Mouse (Mus musculus) MEL-GATA-1-ER (cell line): ENCODE data around the gene Rft1.

Experiments
- DNase-seq: peaks from one replicate; pipeline ENCODE4 v3.0.0-alpha.2; 2012; ENCODE audit warnings: low read depth; ENCODE audit errors: extremely low read depth

The Rft1 gene

GRCm38 (mm10) chr14:30719514-30719913, 65.4 kb downstream of the Rft1 start:
- no peak for DNase-seq

GRCm38 (mm10) chr14:30721850-30722249, 67.7 kb downstream of the Rft1 start:
- DNase-seq: no peak

DNA sequence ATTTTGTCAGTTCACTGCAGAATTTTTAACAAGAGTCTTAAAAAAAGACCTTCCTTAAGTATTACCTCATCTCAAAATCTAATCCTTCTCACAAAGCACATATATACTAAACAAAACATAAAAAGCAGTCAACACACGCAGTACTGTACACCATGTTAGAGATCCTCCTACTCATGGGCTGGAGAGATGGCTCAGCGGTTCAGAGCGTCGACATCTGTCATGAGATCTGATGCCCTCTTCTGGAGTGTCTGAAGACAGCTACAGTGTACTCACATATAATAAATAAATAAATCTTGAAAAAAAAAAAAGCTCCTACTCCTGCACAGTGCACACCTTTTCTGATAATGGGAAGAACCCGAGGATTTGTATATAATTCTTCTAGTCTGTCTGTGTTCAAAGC, 68.2 kb downstream of the Rft1 start:
- no peak for DNase-seq

GRCm38 (mm10) chr14:30731896-30732295, 77.7 kb downstream of the Rft1 start:
- no peak for DNase-seq

- DNase-seq: no peak
Measured at GRCm38 (mm10) chr14:30734665-30735064, 80.5 kb downstream of the Rft1 start.

DNA sequence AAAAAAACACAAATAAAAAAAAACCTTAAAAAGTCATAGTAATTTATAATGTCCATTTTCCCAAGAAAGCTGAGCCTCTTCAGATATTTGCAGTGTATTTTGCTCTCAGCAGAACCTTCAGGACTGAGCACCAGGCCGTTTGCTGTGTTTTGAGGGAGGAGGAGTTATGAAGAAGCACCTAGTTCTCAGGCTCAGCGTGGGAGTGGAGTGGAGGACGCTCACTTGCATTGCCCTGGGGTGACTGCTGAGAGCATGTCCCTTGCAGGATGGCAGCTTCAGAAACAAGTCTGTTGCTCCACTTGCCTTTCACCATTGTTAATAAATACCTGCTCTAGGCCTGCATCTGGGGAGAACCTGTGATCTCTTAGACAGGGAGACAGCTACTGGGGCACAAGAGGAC, 81.7 kb downstream of the Rft1 start:
- DNase-seq: no peak

DNA sequence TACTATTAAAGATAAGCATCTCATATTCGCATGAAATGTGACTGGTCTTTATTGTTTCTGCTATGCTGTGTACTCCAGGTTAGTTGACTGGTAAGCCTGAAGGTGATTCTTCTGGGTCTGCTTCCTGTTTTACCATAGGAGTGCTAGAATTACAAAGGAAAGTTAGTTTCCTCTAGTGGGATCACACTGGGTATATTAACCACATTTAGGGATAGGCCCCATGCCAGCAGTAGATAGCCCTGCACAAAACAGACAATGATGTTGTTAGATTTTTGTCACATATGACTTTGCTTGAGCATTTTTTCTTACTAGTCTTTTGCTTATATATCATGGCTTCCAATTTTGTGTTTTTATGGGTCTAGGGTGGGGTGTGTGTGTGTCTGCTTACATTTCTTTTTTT, 82.3 kb downstream of the Rft1 start:
- DNase-seq: no peak
